8 mouse cellular contexts compared by ENCODE assay signal in the genomic region with DNA sequence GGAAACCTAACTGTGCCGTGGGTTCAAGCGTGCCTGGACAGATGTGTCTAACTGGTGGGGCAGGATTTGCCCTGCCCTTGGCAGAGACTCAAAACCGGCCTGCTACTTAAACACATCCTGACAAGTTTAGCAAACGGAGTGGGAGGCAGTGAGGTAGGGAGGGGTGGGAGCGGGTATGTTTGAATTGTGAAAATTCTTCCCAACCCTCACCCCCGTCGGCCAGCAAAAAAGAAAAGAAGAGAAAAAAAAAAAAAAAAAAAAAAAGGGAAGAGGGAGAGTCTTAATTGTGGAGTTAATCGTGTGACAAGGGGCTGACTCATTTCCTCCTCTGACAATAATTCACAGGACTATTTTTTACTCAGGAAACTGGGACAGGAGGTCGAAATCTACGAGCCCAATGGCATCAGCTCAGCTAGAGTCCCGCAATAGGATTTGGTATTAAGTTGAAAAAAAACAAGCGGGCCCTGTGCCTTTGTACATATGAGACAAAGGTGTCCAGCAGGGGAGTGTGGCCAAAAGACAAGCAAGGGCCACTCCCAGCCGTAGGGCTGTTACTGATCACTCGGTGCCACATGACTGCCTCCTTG. TPM values are rescaled to one million over a fixed set of nuclear protein-coding genes. Genes with fewer than 3 reads are reported as not detected.
DNase-seq lines count a peak whose midpoint lies in the region; ATAC-seq and TF ChIP-seq lines count a peak whose summit lies in the region.

No protein-coding gene starts in this region.

- no peaks in the 10 kb centered on the region for H3K36me3 ChIP-seq in forebrain, embryonic 10.5 days (replicated peaks)
- no peaks in the 10 kb centered on the region for H3K36me3 ChIP-seq in forebrain, postnatal 0 days (ENCODE audit: insufficient read depth)
- H3K36me3 ChIP-seq in liver, postnatal 0 days (replicated peaks; ENCODE audit: insufficient read depth, low read length) = no peaks in the 10 kb centered on the region

- no peaks in the 10 kb centered on the region for H3K9me3 ChIP-seq in forebrain, embryonic 10.5 days
- H3K9me3 ChIP-seq in forebrain, postnatal 0 days (ENCODE audit: low read length) = no peaks in the 10 kb centered on the region
- no peaks in the 10 kb centered on the region for H3K9me3 ChIP-seq in liver, postnatal 0 days (ENCODE audit: low read length)

- no peak overlapping the region for H3K4me3 ChIP-seq in forebrain, embryonic 10.5 days
- H3K4me3 ChIP-seq in forebrain, postnatal 0 days (ENCODE audit: low read depth, low read length) = no peak overlapping the region
- 0 out of 2 replicates have a peak overlapping the region, but pooled peaks have one; percentile 17 for H3K4me3 ChIP-seq in liver, postnatal 0 days (ENCODE audit: low read depth, low read length)

- ATAC-seq in forebrain, postnatal 0 days = no peak
- ATAC-seq in liver, postnatal 0 days = peak; percentile 82

- no peak overlapping the region for H3K4me2 ChIP-seq in forebrain, postnatal 0 days (ENCODE audit: low read depth)
- H3K4me2 ChIP-seq in liver, postnatal 0 days (ENCODE audit: low read depth, low read length) = peak overlapping the region; percentile 48

- H3K4me1 ChIP-seq in forebrain, embryonic 10.5 days = peaks cover 37% of the 10 kb centered on the region
- H3K4me1 ChIP-seq in forebrain, postnatal 0 days (ENCODE audit: insufficient read depth) = no peaks in the 10 kb centered on the region
- peaks cover 13% of the 10 kb centered on the region for H3K4me1 ChIP-seq in liver, postnatal 0 days (ENCODE audit: insufficient read depth)

- H3K27ac ChIP-seq in forebrain, embryonic 10.5 days = peak overlapping the region; percentile 69; the same call in 1 of the 2 replicates
- H3K27ac ChIP-seq in forebrain, postnatal 0 days (ENCODE audit: low read depth, low read length) = no peak overlapping the region
- peak overlapping the region; percentile 82 for H3K27ac ChIP-seq in liver, postnatal 0 days (ENCODE audit: low read depth)

- peaks cover 54% of the 10 kb centered on the region for H3K27me3 ChIP-seq in forebrain, embryonic 10.5 days (ENCODE audit: poor library complexity, severe bottlenecking)
- peaks cover 12% of the 10 kb centered on the region for H3K27me3 ChIP-seq in forebrain, postnatal 0 days (ENCODE audit: insufficient read depth, low read length)
- peaks cover 13% of the 10 kb centered on the region; the same call in 1 of the 2 replicates for H3K27me3 ChIP-seq in liver, postnatal 0 days (ENCODE audit: insufficient read depth, low read length)

- 29% methylated on average over 14 of the region's 14 CpGs for WGBS in forebrain, embryonic 10.5 days
- WGBS in forebrain, postnatal 0 days = 8% methylated on average over 14 of the region's 14 CpGs
- WGBS in liver, postnatal 0 days (ENCODE audit: insufficient replicate concordance) = 4% methylated on average over 14 of the region's 14 CpGs

- intact Hi-C loops in heart, postnatal 36 days (cut with DNase I) = loop anchor here (1.0 kb wide), 1 partner anchor 90 kb away; no protein-coding TSS in a partner anchor

- no peak overlapping the region for H3K9ac ChIP-seq in forebrain, postnatal 0 days
- H3K9ac ChIP-seq in liver, postnatal 0 days (replicated peaks) = peak overlapping the region; percentile 41; the same call in 1 of the 2 replicates

- TF ChIP-seq EP300 in liver, postnatal 0 days (IDR thresholded peaks at IDR 0.05; ENCODE audit: low read depth) = peak; percentile 72

- no peak for DNase-seq in forebrain, embryonic 10.5 days (ENCODE audit: extremely low spot score, low spot score)
- no peak for DNase-seq in forebrain, postnatal 0 days
- DNase-seq in brain, adult 2 months (ENCODE audit: low read depth, low spot score) = peak; percentile 62
- peak; percentile 57 to 64 for DNase-seq in heart, postnatal 36 days
- DNase-seq in liver, postnatal 0 days = peak; percentile 53
- DNase-seq in urinary bladder, postnatal 4 days (ENCODE audit: low spot score in 2 of 2) = peak; percentile 67 to 68
- DNase-seq in right cerebral cortex, adult 18-20 months = no peak
- DNase-seq in thymus, adult 18-20 months = no peak

- TF ChIP-seq CTCF in forebrain, postnatal 0 days (IDR thresholded peaks at IDR 0.05; ENCODE audit: low read depth) = no peak
- no peak; the same call in 1 of the 2 replicates for TF ChIP-seq CTCF in liver, postnatal 0 days (IDR thresholded peaks at IDR 0.05; ENCODE audit: low read depth)

RNA-seq across cellular contexts. Expression of gene Hnrnpa3, which starts 46.0 kb away (rescaled TPM):
- 405 and 428 TPM in 2 replicates for polyA plus RNA-seq in forebrain, embryonic 10.5 days (2016; fragmentation: Nextera tagmentation; extraction: Ambion mirVana)
- 85.7 and 107 TPM in 2 replicates for total RNA-seq in forebrain, postnatal 0 days (2014; rRNA removed)
- polyA plus RNA-seq in forebrain, postnatal 0 days (2015; fragmentation: Nextera tagmentation; extraction: Ambion mirVana) = 101 and 132 TPM in 2 replicates
- 100 to 1,000 TPM; 137 to 165 TPM for total RNA-seq in heart, postnatal 36 days (2021)
- 86.9 and 90.7 TPM in 2 replicates for polyA plus RNA-seq in liver, postnatal 0 days (2015; fragmentation: Nextera tagmentation; extraction: Ambion mirVana)

Comparison
In these comparisons a context has a peak if more than half of its experiments do, and no peak if none do; other contexts are left out.
1. DNase-seq: peak in brain, adult 2 months (single experiment), heart, postnatal 36 days (2 of 2), liver, postnatal 0 days (single experiment) and urinary bladder, postnatal 4 days (2 of 2); none in forebrain, embryonic 10.5 days (single experiment), forebrain, postnatal 0 days (single experiment), right cerebral cortex, adult 18-20 months (single experiment) and thymus, adult 18-20 months (0 of 2).